ENCODE assay signal across 8 mouse cellular contexts in genomic region chr4:153975292-153975662, GRCm38 (mm10). TPM values are rescaled to one million over a fixed set of nuclear protein-coding genes. Genes with fewer than 3 reads are reported as not detected.
A peak's percentile ranks its signal among the peaks of the same experiment; 100 is the strongest.
DNase-seq lines count a peak whose midpoint lies in the region; ATAC-seq and TF ChIP-seq lines count a peak whose summit lies in the region.

No protein-coding gene starts in this region.

- H3K9ac ChIP-seq in kidney, postnatal 0 days (ENCODE audit: low read depth, low read length), result peak overlapping the region; percentile 88
- H3K9ac ChIP-seq in hindbrain, embryonic 13.5 days, result peak overlapping the region; percentile 95

- H3K4me2 ChIP-seq in kidney, postnatal 0 days (ENCODE audit: low read length), result peak overlapping the region; percentile 92
- peak overlapping the region; percentile 91 for H3K4me2 ChIP-seq in hindbrain, embryonic 13.5 days

- H3K4me1 ChIP-seq in kidney, postnatal 0 days (replicated peaks; ENCODE audit: insufficient read depth, low read length), result peaks cover 4% of the 10 kb centered on the region
- H3K4me1 ChIP-seq in bone marrow macrophage, adult 2 months (ENCODE audit: control insufficient read depth, insufficient read depth, low read length), result 0 out of 2 replicates have a peak, but pooled peaks cover 2% of the 10 kb centered on the region
- H3K4me1 ChIP-seq in hindbrain, embryonic 13.5 days (replicated peaks), result peaks cover 46% of the 10 kb centered on the region

- no peaks in the 10 kb centered on the region for H3K9me3 ChIP-seq in kidney, postnatal 0 days (replicated peaks; ENCODE audit: low read length)
- no peaks in the 10 kb centered on the region for H3K9me3 ChIP-seq in hindbrain, embryonic 13.5 days

- no peak for TF ChIP-seq POLR2A in bone marrow macrophage, adult 2 months (IDR thresholded peaks at IDR 0.05; ENCODE audit: borderline replicate concordance, low read depth, low read length)

- under 1% methylated on average over 30 of the region's 33 CpGs for WGBS in kidney, postnatal 0 days
- under 1% methylated on average over 33 of the region's 33 CpGs for WGBS in hindbrain, embryonic 13.5 days

- DNase-seq in kidney, postnatal 0 days (ENCODE audit: low spot score), result peak; percentile 18
- no peak for DNase-seq in kidney, adult 8-10 months
- no peak for DNase-seq in B cell, adult 2 months
- DNase-seq in thymus, postnatal 14 days, result no peak
- DNase-seq in kidney, postnatal 4 days, result no peak

- H3K27me3 ChIP-seq in kidney, postnatal 0 days (ENCODE audit: insufficient read depth, low read length), result no peaks in the 10 kb centered on the region
- no peaks in the 10 kb centered on the region for H3K27me3 ChIP-seq in hindbrain, embryonic 13.5 days

- TF ChIP-seq CTCF in kidney, postnatal 0 days (IDR thresholded peaks at IDR 0.05; ENCODE audit: low read depth), result no peak
- TF ChIP-seq CTCF in bone marrow macrophage, adult 2 months (IDR thresholded peaks at IDR 0.05; ENCODE audit: low read depth, low read length), result no peak

- H3K4me3 ChIP-seq in kidney, postnatal 0 days (replicated peaks; ENCODE audit: low read depth, low read length), result peak overlapping the region; percentile 94
- peak overlapping the region; percentile 85 for H3K4me3 ChIP-seq in bone marrow macrophage, adult 2 months (ENCODE audit: insufficient read depth, low read length)
- peak overlapping the region; percentile 97 for H3K4me3 ChIP-seq in hindbrain, embryonic 13.5 days

- H3K36me3 ChIP-seq in kidney, postnatal 0 days (ENCODE audit: insufficient read depth, low read length), result peaks cover 18% of the 10 kb centered on the region
- peaks cover 34% of the 10 kb centered on the region for H3K36me3 ChIP-seq in hindbrain, embryonic 13.5 days

- H3K27ac ChIP-seq in kidney, postnatal 0 days, result peak overlapping the region; percentile 68; the same call in 1 of the 2 replicates
- H3K27ac ChIP-seq in bone marrow macrophage, adult 2 months (ENCODE audit: insufficient read depth, low read depth, low read length), result no peak overlapping the region
- peak overlapping the region; percentile 85 for H3K27ac ChIP-seq in hindbrain, embryonic 13.5 days

- peak; percentile 45; the same call in 1 of the 2 replicates for ATAC-seq in kidney, postnatal 0 days (replicated peaks; ENCODE audit: low FRiP score, low read depth)
- ATAC-seq in hindbrain, embryonic 13.5 days (ENCODE audit: low FRiP score), result peak; percentile 74; the same call in 1 of the 2 replicates
- peak; percentile 17 for ATAC-seq in megakaryocyte-erythroid progenitor cell, adult 5-6 weeks (replicated peaks; ENCODE audit: low FRiP score, low TSS enrichment, poor library complexity, severe bottlenecking)

RNA-seq across cellular contexts. Expression of gene Cep104, which starts 0.3 kb away (rescaled TPM):
- polyA plus RNA-seq in kidney, postnatal 0 days (2015; fragmentation: Nextera tagmentation; extraction: Ambion mirVana), result 8.7 and 10.9 TPM in 2 replicates
- polyA plus RNA-seq in bone marrow macrophage, adult 2 months (2012; ENCODE audit: insufficient read depth, insufficient read length, missing spikeins), result 8.8 and 9.3 TPM in 2 replicates
- 16.1 and 19.9 TPM in 2 replicates for polyA plus RNA-seq in hindbrain, embryonic 13.5 days (2015; fragmentation: Nextera tagmentation; extraction: Ambion mirVana)
- 10.6 and 18.1 TPM in 2 replicates for total RNA-seq in megakaryocyte-erythroid progenitor cell, adult 5-6 weeks (2014; fragmentation: Nextera tagmentation)
- 6.0 and 8.4 TPM in 2 replicates for total RNA-seq in megakaryocyte-erythroid progenitor cell, adult 5-6 weeks (2017)

RNA-seq across cellular contexts. Expression of gene Dffb, which starts 0.4 kb away (rescaled TPM):
- polyA plus RNA-seq in kidney, postnatal 0 days (2015; fragmentation: Nextera tagmentation; extraction: Ambion mirVana), result 9.7 and 10.7 TPM in 2 replicates
- 5.5 and 10.1 TPM in 2 replicates for polyA plus RNA-seq in bone marrow macrophage, adult 2 months (2012; ENCODE audit: insufficient read depth, insufficient read length, missing spikeins)
- polyA plus RNA-seq in hindbrain, embryonic 13.5 days (2015; fragmentation: Nextera tagmentation; extraction: Ambion mirVana), result 10.1 and 12.5 TPM in 2 replicates
- total RNA-seq in megakaryocyte-erythroid progenitor cell, adult 5-6 weeks (2014; fragmentation: Nextera tagmentation), result 6.4 and 9.5 TPM in 2 replicates
- total RNA-seq in megakaryocyte-erythroid progenitor cell, adult 5-6 weeks (2017), result 11.8 and 15.0 TPM in 2 replicates

RNA-seq across cellular contexts. Expression of gene A430005L14Rik, which starts 18.2 kb away (rescaled TPM):
- 93.3 and 94.8 TPM in 2 replicates for polyA plus RNA-seq in kidney, postnatal 0 days (2015; fragmentation: Nextera tagmentation; extraction: Ambion mirVana)
- 23.6 and 32.6 TPM in 2 replicates for polyA plus RNA-seq in bone marrow macrophage, adult 2 months (2012; ENCODE audit: insufficient read depth, insufficient read length, missing spikeins)
- polyA plus RNA-seq in hindbrain, embryonic 13.5 days (2015; fragmentation: Nextera tagmentation; extraction: Ambion mirVana), result 65.7 and 69.2 TPM in 2 replicates
- total RNA-seq in megakaryocyte-erythroid progenitor cell, adult 5-6 weeks (2014; fragmentation: Nextera tagmentation), result 58.6 and 78.0 TPM in 2 replicates
- 45.1 and 62.6 TPM in 2 replicates for total RNA-seq in megakaryocyte-erythroid progenitor cell, adult 5-6 weeks (2017)

RNA-seq across cellular contexts. Expression of gene Lrrc47, which starts 36.3 kb away (rescaled TPM):
- 20.3 and 22.7 TPM in 2 replicates for polyA plus RNA-seq in kidney, postnatal 0 days (2015; fragmentation: Nextera tagmentation; extraction: Ambion mirVana)
- polyA plus RNA-seq in bone marrow macrophage, adult 2 months (2012; ENCODE audit: insufficient read depth, insufficient read length, missing spikeins), result 25.0 and 26.2 TPM in 2 replicates
- polyA plus RNA-seq in hindbrain, embryonic 13.5 days (2015; fragmentation: Nextera tagmentation; extraction: Ambion mirVana), result 20.3 and 24.4 TPM in 2 replicates
- total RNA-seq in megakaryocyte-erythroid progenitor cell, adult 5-6 weeks (2014; fragmentation: Nextera tagmentation), result 30.7 and 36.8 TPM in 2 replicates
- total RNA-seq in megakaryocyte-erythroid progenitor cell, adult 5-6 weeks (2017), result 32.6 and 49.4 TPM in 2 replicates

RNA-seq across cellular contexts. Expression of gene Smim1, which starts 50.8 kb away (rescaled TPM):
- polyA plus RNA-seq in kidney, postnatal 0 days (2015; fragmentation: Nextera tagmentation; extraction: Ambion mirVana), result 98.9 and 100.0 TPM in 2 replicates
- 0.70 TPM in 1 of 2 replicates, not detected in the other for polyA plus RNA-seq in bone marrow macrophage, adult 2 months (2012; ENCODE audit: insufficient read depth, insufficient read length, missing spikeins)
- polyA plus RNA-seq in hindbrain, embryonic 13.5 days (2015; fragmentation: Nextera tagmentation; extraction: Ambion mirVana), result 7.3 and 8.1 TPM in 2 replicates
- total RNA-seq in megakaryocyte-erythroid progenitor cell, adult 5-6 weeks (2014; fragmentation: Nextera tagmentation), result 119 and 177 TPM in 2 replicates
- 34.2 and 58.4 TPM in 2 replicates for total RNA-seq in megakaryocyte-erythroid progenitor cell, adult 5-6 weeks (2017)

Comparison
In these comparisons a context has a peak if more than half of its experiments do, and no peak if none do; other contexts are left out.
1. ATAC-seq: peak in every context shown above with its lines; median percentile 74 in hindbrain, embryonic 13.5 days; 45 in kidney, postnatal 0 days; 17 in megakaryocyte-erythroid progenitor cell, adult 5-6 weeks.